Mouse (Mus musculus): ENCODE data around the gene Pdzk1ip1. TPM values are rescaled to one million over a fixed set of nuclear protein-coding genes. Genes with fewer than 3 reads are reported as not detected.

The Pdzk1ip1 gene
- total and polyA plus RNA-seq, 3 experiments: 0.55 TPM; not detected in 2

DNA sequence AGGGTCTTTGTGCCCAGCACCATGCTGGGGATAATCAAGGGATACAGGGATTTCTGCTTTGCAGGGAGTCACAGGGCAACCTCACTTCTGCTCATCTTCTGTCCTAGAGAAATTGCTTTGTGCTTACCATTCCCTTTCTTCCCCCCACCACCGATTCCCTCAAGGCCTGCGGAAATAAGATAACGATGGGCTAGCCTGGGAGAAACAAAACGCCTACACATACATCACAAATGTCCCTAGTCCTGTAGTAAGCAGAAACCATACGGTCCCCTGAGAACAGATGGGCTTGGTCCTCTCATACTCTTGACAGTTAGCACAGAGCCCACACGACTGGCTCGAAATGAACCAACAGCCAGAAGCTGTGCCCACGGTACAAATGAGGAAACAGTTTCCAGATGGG lies 40.3 kb upstream of the Pdzk1ip1 start:
- peaks cover 3 to 7% of the 10 kb centered on the region in 2 experiments; a peak in 3 of 4 replicates for H3K4me1 ChIP-seq (ENCODE audit: control insufficient read depth in 1 of 2, insufficient read depth in 2 of 2)
- peaks cover 0 to 12% of the 10 kb centered on the region in 2 experiments for H3K36me3 ChIP-seq (replicated peaks in 1 of 2; ENCODE audit: control insufficient read depth in 1 of 2, insufficient read depth in 1 of 2, low read length in 1 of 2)
- no peak for DNase-seq (ENCODE audit: extremely low read depth)
- dilution Hi-C loops (cut with MboI; ENCODE audit: extremely low pct_ligation_motif_present, extremely low pct_unique_long_range_greater_than_20kb, low sequenced_read_pairs) (no loop called here), in situ Hi-C loops (cut with MboI; ENCODE audit: low pct_ligation_motif_present, low pct_unique_long_range_greater_than_20kb, low sequenced_read_pairs) (loop anchor here (5.0 kb wide), 1 partner anchor 34 kb away; no protein-coding TSS in a partner anchor)
- peaks cover 49% of the 10 kb centered on the region for H3K27me3 ChIP-seq (replicated peaks)
- H3K79me2 ChIP-seq (replicated peaks; ENCODE audit: control insufficient read depth, extremely low read depth, insufficient read depth, poor library complexity, severe bottlenecking): no peaks in the 10 kb centered on the region
- no peak overlapping the region for H3K27ac ChIP-seq (ENCODE audit: insufficient read depth, low read depth)
- TF ChIP-seq ZNF384 (IDR thresholded peaks at IDR 0.05; ENCODE audit: low read depth, low read length) (no peak), BHLHE40 (IDR thresholded peaks at IDR 0.05; ENCODE audit: low read depth, low read length) (no peak), POLR2AphosphoS2 (IDR thresholded peaks at IDR 0.05; ENCODE audit: low read depth, low read length) (no peak), GABPA (IDR thresholded peaks at IDR 0.05; ENCODE audit: insufficient replicate concordance, low read depth, low read length) (no peak), USF2 (conservative IDR thresholded peaks at IDR 0.05; ENCODE audit: low read depth, low read length) (no peak), CHD1 (IDR thresholded peaks at IDR 0.05; ENCODE audit: low read depth, low read length) (no peak)
- H3K9me3 ChIP-seq (replicated peaks; ENCODE audit: low read length): no peaks in the 10 kb centered on the region
- H3K4me2 ChIP-seq (ENCODE audit: insufficient read depth, low read depth, poor library complexity, severe bottlenecking): peak overlapping the region; percentile 22; the same call in 1 of the 2 replicates
- H3K4me3 ChIP-seq (replicated peaks in 1 of 3; ENCODE audit: low read depth in 2 of 3, low read length in 2 of 3, poor library complexity in 1 of 3): peak overlapping the region in 1 of 3 experiments; percentile 8
- no peak overlapping the region for H3K9ac ChIP-seq (ENCODE audit: insufficient read depth, low read depth)

DNA sequence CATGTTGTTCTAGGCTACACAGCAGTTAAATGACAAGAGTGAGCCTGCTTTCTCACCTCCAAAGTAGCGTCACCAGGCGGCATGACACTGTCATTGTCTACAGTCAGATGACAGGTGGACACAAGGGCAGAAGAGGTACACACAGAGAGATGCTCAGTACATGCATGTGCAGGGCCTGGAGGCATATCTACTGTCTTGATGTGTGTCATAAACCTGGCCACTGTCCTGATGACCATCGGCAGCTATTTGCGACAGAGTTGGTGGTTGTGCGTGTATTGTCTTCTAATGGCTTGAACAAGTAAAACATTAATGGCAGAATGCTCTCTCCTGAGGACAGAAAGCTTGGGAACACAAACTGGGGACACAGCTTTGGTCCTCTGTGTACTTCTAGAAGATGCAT lies 37.3 kb upstream of the Pdzk1ip1 start:
- H3K9me3 ChIP-seq (replicated peaks; ENCODE audit: low read length): no peaks in the 10 kb centered on the region
- H3K4me1 ChIP-seq (ENCODE audit: control insufficient read depth in 1 of 2, insufficient read depth in 2 of 2): peaks cover 3 to 7% of the 10 kb centered on the region in 2 experiments; a peak in 3 of 4 replicates
- in situ Hi-C loops (cut with MboI; ENCODE audit: low pct_ligation_motif_present, low pct_unique_long_range_greater_than_20kb, low sequenced_read_pairs) (no loop called here), dilution Hi-C loops (cut with MboI; ENCODE audit: extremely low pct_ligation_motif_present, extremely low pct_unique_long_range_greater_than_20kb, low sequenced_read_pairs) (no loop called here)
- no peak overlapping the region for H3K4me2 ChIP-seq (ENCODE audit: insufficient read depth, low read depth, poor library complexity, severe bottlenecking)
- no peak for TF ChIP-seq KAT2A (IDR thresholded peaks at IDR 0.05; ENCODE audit: insufficient replicate concordance, low read length)
- no peak for TF ChIP-seq GABPA (IDR thresholded peaks at IDR 0.05; ENCODE audit: insufficient replicate concordance, low read depth, low read length)
- no peak for TF ChIP-seq E2F4 (IDR thresholded peaks at IDR 0.05; ENCODE audit: insufficient replicate concordance, low read depth, low read length)
- no peak for TF ChIP-seq JUN (IDR thresholded peaks at IDR 0.05; ENCODE audit: insufficient read depth, low read depth, low read length)
- no peak for TF ChIP-seq TCF12 (IDR thresholded peaks at IDR 0.05; ENCODE audit: low read depth, low read length)
- no peak for TF ChIP-seq SMC3 (IDR thresholded peaks at IDR 0.05; ENCODE audit: low read depth, low read length)
- no peak for TF ChIP-seq MXI1 (IDR thresholded peaks at IDR 0.05; ENCODE audit: low read depth, low read length)
- TF ChIP-seq RCOR1 (conservative IDR thresholded peaks at IDR 0.05; ENCODE audit: low read depth, low read length): no peak
- no peak for TF ChIP-seq ETS1 (conservative IDR thresholded peaks at IDR 0.05; ENCODE audit: low read depth, low read length)
- no peak for TF ChIP-seq POLR2A (IDR thresholded peaks at IDR 0.05; ENCODE audit: low read depth, low read length)
- no peak for TF ChIP-seq MAZ (IDR thresholded peaks at IDR 0.05; ENCODE audit: low read depth, low read length)
- no peak for TF ChIP-seq CHD2 (IDR thresholded peaks at IDR 0.05; ENCODE audit: low read length)
- TF ChIP-seq USF2 (conservative IDR thresholded peaks at IDR 0.05; ENCODE audit: low read depth, low read length): no peak
- TF ChIP-seq IRF4 (IDR thresholded peaks at IDR 0.05; ENCODE audit: low read depth, low read length): no peak
- no peak for TF ChIP-seq SIN3A (IDR thresholded peaks at IDR 0.05; ENCODE audit: low read length)
- peaks cover 72% of the 10 kb centered on the region for H3K27me3 ChIP-seq (replicated peaks)
- no peak overlapping the region for H3K4me3 ChIP-seq (replicated peaks in 1 of 3; ENCODE audit: low read depth in 2 of 3, low read length in 2 of 3, poor library complexity in 1 of 3)
- H3K79me2 ChIP-seq (replicated peaks; ENCODE audit: control insufficient read depth, extremely low read depth, insufficient read depth, poor library complexity, severe bottlenecking): no peaks in the 10 kb centered on the region
- no peaks in the 10 kb centered on the region for H3K36me3 ChIP-seq (replicated peaks in 1 of 2; ENCODE audit: control insufficient read depth in 1 of 2, insufficient read depth in 1 of 2, low read length in 1 of 2)
- H3K27ac ChIP-seq (ENCODE audit: insufficient read depth, low read depth): no peak overlapping the region
- H3K9ac ChIP-seq (ENCODE audit: insufficient read depth, low read depth): no peak overlapping the region
- DNase-seq (ENCODE audit: extremely low read depth): no peak
